Mouse (Mus musculus): ENCODE measurements around the gene Uty.

Gene Uty

DNA sequence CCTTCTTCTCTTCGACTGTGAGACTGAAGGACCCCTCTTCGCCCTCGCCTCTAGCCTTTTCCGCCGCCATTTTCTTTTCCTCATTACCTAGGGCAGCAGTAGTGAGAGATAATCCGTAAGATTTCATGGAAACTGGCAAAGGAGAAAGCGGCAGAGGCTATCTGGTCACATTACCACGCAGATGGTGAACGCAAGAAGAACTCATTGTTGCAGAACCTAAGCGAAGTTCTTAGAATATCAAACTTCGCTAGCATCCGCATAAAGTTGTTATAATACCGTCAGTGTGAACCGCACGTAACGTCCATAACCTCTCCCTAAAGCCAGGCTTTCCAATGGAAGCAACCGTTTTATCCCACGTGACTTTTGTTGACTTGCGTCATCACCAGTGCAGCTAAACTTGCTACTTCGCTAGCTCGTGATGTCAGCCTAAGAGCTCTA, at the start of gene Uty:
TSS of gene Uty (minus strand) at position 334 of the 438 bp plus-strand sequence.
- in situ Hi-C loops (cut with MseI, MboI) = no loop called here

DNA sequence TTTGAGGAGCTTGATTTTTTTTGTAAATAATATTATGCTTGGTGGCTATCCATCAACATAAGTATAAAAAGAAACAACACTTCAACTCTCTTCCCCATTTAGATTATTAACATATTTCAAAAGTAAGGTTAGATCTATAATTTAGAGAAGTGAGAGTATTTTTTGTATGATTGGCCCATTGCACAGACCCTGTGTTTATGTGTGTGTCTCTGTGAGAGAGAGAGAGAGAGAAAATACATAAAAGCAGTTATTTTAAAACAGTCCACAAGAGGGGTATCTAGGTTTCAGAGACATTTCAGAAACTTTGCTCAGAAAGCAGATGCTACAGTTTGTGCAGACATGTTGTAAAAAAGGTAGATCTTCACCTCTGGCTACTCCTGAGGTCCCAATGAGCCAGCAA, 48.1 kb upstream of the Uty start:
- in situ Hi-C loops (cut with MseI, MboI) = no loop called here

DNA sequence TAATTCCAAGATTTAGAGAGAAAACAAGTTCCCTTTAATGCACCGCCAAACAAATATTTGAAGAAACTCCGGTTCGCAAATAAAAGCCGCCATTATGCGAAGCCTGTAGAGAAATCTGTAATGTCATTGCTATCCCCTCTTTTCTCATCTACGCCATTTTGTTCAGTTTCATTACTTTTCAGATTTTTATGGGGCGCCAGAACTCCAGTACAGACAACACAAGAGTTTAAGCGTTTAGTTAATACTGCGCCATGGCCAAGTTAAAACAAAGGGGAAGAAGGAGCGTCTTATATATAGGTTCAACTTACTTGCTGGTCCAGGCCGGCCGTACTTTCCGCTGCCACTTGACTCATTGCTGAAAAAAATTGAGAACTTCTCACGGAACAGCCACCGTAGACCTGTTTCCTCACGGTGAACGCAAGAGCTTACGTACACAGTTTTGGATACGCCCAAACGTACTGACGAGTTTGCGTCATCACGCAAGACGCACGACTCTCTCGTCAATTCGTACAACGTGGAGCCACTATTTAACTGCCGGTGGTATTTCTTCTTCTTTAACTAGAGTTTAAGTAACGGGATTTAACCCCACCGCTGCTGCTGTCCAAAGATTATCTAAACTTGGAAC, 40.7 kb upstream of the Uty start, which contains the start of gene Ddx3y:
TSS of gene Ddx3y (minus strand) at position 459 of the 625 bp plus-strand sequence.
- in situ Hi-C loops (cut with MseI, MboI) = no loop called here

DNA sequence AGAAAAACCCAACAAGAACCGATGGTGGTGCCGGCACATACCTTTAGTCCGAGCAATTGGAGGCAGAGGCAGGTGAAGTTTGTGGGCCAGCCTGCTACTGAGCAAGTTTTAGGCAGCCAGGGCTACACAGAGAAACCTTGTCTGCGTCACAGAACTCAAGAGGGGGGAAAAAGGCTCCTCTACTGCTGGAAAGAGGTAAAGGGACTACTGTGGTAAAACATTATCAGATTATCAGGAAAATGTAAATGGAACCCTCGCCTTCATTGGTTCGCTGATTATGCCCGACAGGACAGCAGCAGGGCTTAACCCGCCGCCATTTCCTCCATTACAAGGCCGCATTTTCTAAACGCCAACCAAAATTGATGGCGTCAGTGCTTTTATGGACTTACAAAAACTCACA, 40.2 kb upstream of the Uty start:
- in situ Hi-C loops (cut with MseI, MboI) = no loop called here

DNA sequence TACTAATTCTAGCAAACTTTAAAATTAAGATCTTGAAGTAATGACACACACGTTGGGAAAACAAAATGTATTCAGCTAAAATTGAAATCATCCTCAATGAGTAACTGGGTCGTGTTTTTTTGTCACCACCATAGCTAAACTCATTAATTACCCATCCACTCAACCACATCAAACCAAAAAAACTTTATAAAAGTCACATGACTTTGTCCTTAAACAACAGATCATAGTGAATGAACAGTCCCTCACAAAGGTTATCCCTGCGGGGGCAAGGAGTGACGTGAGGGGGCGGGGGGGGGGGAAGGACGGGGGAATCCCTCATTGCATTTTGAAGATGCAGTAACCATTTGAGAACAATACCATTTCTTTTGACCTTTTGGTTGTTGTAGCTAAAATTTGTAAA, 558 bp upstream of the Uty start:
- in situ Hi-C loops (cut with MseI, MboI) = no loop called here

DNA sequence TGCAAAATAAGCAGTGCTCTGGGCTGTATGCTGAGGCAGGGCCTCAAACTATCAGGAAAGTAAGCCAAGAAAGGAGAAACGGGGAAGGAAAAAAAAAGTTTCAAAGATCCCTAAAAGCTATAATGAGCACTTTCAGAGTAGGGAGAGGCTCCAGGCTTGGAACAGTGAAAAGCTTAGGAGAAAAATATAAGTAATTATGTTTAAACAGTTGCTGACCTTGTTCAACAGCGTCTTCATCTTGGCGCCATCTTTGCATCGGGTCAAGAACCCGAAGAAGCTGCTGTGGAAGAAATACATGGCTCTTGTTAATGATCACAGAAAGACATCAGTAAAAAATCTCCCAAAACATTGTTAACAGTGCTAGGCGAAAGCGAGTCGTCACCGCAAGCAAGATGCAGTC, 619 bp downstream of the Uty start:
- in situ Hi-C loops (cut with MseI, MboI) = no loop called here

DNA sequence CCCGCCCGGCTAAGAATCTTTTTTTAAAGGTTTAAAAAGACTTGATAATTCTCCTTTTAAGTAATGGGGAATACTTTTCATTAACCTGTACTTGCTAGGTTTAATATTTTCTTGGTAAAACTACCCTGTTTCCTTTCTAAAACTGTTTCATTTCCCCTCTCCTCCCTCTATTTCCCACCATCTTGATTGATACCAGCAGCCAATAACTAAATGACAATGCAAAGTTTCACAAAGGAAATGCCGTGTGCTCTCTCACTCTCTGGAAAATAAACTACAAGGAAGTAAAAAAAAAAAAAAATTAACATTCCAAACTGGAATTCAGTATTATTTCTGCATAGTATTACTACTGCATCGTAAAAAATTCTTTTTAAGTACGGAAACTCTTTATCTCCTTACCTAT, 1.1 kb downstream of the Uty start:
- in situ Hi-C loops (cut with MseI, MboI) = no loop called here

DNA sequence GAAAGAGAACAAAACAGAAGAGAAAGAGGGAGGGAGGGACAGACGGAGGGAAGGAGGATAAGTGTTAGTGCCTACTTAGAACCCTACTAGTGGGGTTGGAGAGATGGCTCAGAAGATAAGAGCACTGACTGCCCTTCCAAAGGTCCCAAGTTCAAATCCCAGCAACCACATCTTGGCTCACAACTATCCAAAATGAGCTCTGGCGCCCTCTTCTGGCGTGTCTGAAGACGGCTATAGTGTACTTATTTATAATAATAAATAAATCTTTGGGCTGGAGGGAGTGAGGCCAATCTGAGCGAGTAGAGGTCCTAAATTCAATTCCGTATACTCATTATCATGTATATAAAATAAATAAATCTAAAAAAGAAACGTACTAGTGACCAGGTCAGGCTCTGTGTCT, 25.6 kb downstream of the Uty start:
- in situ Hi-C loops (cut with MseI, MboI) = no loop called here

DNA sequence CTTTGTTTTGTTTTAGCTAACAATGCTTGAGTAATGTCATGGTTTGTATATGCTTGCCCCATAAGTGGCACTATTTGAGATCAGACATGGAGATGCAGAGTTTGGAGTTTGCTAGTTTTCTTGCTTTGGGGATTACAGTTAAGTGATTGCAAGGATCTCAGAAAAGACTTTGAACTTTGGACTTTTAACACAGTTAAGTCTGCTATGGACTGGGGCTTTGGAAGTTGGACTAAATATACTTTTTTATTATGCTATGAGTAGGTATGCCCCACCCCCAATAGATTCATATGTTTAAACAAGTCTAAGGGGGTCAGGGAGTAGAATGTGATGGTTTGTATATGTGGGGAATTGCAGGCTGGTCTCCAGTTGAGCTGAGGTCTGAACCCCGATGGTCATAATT, 67.1 kb downstream of the Uty start:
- in situ Hi-C loops (cut with MseI, MboI) = no loop called here

DNA sequence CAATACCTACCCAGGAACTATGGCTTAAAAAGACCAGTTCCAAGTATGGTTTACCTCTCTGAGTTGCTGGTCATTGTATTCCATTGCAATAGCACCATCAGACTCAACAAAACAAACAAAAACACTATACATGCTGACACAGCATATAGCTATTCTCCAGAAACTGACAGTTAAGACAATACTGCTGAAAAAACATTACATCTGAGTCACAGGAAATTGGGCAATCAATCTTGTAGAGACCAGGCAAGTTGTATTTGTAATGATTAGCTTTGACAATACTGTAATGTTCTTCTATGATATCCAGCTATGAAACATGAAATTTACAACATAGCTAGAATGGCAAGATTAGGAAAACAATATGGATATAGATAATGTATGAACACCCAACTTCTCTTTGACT, 82.5 kb downstream of the Uty start:
- in situ Hi-C loops (cut with MseI, MboI) = no loop called here

DNA sequence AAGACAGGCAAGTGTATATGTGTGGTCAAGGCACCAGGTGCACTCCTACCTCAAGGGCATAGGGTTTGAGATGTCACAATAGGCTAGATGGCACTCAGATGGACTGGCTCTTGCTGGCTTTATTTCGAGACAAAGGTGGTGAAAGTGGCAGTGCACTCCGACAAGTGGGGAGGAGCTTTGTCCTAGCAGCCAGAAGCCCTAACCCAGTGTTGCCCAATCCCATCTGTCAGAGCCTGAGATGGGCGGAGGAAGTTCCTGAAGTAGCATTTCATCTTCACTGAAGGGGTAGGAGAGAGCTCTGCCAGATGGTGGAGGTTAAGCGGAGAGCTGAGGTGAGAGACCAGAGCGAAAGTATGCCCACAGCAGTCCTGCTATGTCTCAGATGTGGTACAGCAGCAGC, 129.4 kb downstream of the Uty start:
- in situ Hi-C loops (cut with MseI, MboI) = no loop called here

DNA sequence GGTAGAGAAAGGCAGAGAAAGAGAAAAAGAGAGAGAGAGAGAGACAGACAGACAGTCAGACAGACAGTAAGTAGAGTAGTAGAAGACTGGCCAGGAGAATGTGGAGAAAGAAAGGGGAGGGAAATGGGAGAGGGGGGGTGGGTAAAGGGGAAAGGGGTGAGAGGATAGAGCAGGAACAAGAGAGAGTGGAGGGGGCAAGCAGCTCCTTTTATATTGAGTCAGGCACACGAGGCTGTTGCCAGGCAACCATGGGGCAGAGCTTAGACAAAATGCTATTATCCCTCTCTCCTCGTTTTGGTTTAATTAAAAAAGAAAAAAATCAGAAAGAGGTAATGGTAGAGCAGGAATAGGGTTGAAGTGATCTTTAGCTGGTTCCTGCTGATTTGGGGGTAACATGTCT, 131.5 kb downstream of the Uty start:
- in situ Hi-C loops (cut with MseI, MboI) = no loop called here
